Mouse (Mus musculus): ENCODE measurements around the gene Gm1043.

- TF ChIP-seq HCFC1 (IDR thresholded peaks at IDR 0.05; ENCODE audit: borderline replicate concordance, insufficient read depth, low read length) (no peak), CHD2 (IDR thresholded peaks at IDR 0.05; ENCODE audit: low read depth, low read length) (no peak), MAFK (IDR thresholded peaks at IDR 0.05; ENCODE audit: insufficient read depth, low read depth, low read length) (no peak), ZNF384 (IDR thresholded peaks at IDR 0.05; ENCODE audit: low read depth, low read length) (no peak), ZC3H11A (IDR thresholded peaks at IDR 0.05; ENCODE audit: borderline replicate concordance, low read depth, low read length) (no peak)
These were observed 36.1 kb upstream of the Gm1043 start for GRCm38 (mm10) chr5:37049111-37049510.
